Mouse (Mus musculus) kidney, adult 2 months (tissue): ENCODE results near the gene Plcxd2.

Experiments used
- CTCF ChIP-seq: fragments of 200-500 bp; conservative IDR thresholded peaks from 2 replicates; pipeline ENCODE4 v1.5.1; 2011; ENCODE audit warnings: low read depth, mild to moderate bottlenecking, control low read depth, low read length, moderate library complexity, mixed read lengths; ENCODE audit not compliant: insufficient read depth, insufficient read length
- POLR2A ChIP-seq: fragments of 200-500 bp; IDR thresholded peaks from one replicate; pipeline ENCODE4 v1.6.1; 2011; ENCODE audit warnings: low read depth, low read length, control low read depth

GRCm38 (mm10) chr16:45919572-45919971, 90.4 kb downstream of the Plcxd2 start:
- no peak for TF ChIP-seq CTCF
- no peak for TF ChIP-seq POLR2A
